Mouse (Mus musculus) layer of hippocampus, postnatal 14 days (tissue): Measurements from ENCODE around the gene Smu1. TPM values are rescaled to one million over a fixed set of nuclear protein-coding genes. Genes with fewer than 3 reads are reported as not detected.
A peak's percentile ranks its signal among the peaks of the same experiment; 100 is the strongest.
"Not testable (repeated sequence)": the region's sequence is repeated elsewhere in the genome, so short reads cannot be mapped to it uniquely, and the experiment has no call there.

ENCODE experiments used
- DNase-seq, 2 experiments: peaks; one replicate each; pipeline ENCODE4 v3.0.0; 2021 to 2022; ENCODE audit warnings: low spot score in 2 of 2, mixed read lengths in 1 of 2
- long read RNA-seq, 2 experiments: library from polyadenylated mRNA; stranded (forward); transcript quantifications; one replicate each; pipeline ENCODE4 v2.0.0; 2021
- total RNA-seq, 2 experiments: library from RNA; stranded (reverse); gene quantifications; 2 replicates each; pipeline ENCODE4 v1.2.3; 2021

The Smu1 gene
- total RNA-seq: 10 to 100 TPM; 42.4 to 44.2 TPM
- long read RNA-seq, experiment 1, transcript Smu1-201 (12 exons, 2,418 nt): major isoform, 80 of 85 reads
- long read RNA-seq, experiment 1, partial matches to known transcripts: 2 of 85 reads
- long read RNA-seq, experiment 1, other reads (novel, unspliced or antisense): 3 of 85 reads
- long read RNA-seq, experiment 2, transcript Smu1-201 (12 exons, 2,418 nt): major isoform, 91 of 93 reads
- long read RNA-seq, experiment 2, partial matches to known transcripts: 0 of 93 reads
- long read RNA-seq, experiment 2, other reads (novel, unspliced or antisense): 2 of 93 reads

DNA sequence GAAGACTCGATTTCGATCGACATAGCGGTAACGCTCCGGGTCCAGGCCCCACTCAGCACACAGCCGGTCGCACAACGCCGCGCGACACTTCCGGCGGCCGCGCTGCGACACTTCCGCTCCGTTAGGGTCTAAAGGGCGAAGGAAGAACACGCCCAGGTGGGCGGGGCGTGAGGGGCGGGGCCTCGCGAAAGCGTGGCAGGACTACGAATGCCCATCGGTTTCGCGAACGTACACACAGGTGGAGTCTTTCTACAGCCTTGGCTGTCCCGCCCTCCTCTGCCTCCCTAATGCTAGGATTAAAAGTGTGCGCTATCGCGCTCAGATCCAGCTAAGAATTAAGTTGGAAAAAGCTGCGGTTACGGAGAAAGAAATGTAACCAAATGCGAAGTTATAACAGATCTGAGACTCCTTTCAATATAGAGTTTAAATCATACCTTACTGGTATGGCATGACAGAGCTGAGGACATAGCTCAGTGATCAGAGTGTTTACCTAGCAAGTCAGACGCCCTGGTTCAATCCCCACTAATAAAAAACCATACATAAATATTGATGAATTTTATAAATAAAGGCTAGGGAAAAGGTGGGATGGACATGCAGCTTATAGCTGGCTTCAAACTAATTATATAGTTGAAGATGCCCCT lies at the start of gene Smu1:
TSS of gene Smu1 (minus strand) at position 144 of the 641 bp plus-strand sequence.
- DNase-seq: peak; percentile 94 to 96

DNA sequence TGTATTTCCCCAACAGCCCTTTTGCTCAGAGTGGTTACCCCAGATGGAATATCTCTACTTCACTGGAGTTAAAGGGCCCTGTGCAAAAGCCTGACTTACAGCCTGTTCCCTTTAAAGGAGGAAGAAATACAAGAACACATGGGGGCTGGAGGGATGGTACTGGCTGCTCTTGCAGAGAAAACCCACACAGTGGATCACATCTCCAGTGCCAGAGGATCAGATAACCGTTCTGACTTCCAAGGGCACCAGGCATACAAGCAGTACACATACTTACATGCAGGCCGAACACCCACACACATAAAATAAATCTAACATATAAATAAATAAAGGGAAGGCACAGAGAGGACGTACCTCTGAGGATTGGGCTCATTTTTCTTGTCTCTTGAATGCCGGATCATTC lies 49.7 kb upstream of the Smu1 start:
- no peak for DNase-seq

- no peak for DNase-seq
These were observed 47.7 kb upstream of the Smu1 start for GRCm38 (mm10) chr4:40805401-40805800.

DNA sequence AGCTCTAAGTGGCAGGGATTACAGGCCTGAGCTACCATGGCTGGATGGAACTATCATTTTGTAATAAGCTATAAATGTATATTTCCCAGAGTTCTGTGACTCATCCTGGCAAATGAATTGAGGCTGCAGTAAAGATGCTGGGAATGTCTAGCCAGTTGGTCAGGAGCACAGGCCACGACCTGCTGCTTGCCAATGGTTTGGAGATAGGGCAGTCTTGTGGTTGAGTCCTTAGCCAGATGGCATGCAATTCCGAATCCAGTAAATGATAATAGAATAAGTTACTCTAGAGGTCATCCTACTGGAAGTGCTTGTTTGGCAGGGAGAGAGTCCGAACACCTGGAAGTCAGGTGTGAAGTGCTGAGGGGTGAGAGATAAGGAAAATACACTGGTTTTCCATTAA lies 45.1 kb upstream of the Smu1 start:
- no peak for DNase-seq

DNA sequence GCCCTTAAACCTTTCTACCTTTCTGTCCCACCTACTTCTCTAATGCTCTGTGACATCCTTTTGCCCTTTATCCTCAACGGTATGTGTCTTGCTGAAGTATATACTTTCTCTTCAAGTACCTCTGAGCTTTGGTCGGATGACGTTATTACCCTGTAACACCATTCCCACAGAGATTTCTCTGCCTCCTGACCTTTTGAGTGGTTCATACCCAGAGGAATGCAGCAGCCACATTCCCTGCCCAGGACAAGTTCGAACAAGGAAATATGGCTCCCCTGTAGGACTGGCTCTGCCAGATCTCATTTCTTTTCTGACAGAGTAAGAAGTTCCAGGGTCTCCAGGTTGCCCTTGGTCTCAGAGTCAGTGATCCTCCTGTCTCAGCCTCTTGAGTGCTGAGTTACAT lies 44.2 kb upstream of the Smu1 start:
- DNase-seq: no peak

DNA sequence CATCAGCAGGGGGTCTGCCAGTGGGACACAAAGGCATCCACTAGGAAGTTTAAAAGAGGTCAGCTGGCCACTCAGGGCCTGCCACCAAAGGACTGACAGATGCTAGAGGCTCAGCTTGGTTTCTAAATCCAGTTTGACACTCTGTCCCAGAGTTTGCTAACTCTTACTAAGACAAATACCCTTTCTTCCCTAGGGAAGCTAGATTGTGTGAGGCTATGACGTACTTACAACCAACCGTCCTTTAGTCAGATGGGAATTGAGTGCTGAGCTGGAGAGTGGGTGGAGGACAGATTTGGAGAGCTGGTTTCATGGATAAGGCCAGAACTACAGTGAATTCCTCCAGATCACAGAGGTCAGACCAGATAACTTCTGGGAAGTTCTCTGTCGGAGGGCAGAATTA lies 43.1 kb upstream of the Smu1 start:
- DNase-seq: no peak

DNA sequence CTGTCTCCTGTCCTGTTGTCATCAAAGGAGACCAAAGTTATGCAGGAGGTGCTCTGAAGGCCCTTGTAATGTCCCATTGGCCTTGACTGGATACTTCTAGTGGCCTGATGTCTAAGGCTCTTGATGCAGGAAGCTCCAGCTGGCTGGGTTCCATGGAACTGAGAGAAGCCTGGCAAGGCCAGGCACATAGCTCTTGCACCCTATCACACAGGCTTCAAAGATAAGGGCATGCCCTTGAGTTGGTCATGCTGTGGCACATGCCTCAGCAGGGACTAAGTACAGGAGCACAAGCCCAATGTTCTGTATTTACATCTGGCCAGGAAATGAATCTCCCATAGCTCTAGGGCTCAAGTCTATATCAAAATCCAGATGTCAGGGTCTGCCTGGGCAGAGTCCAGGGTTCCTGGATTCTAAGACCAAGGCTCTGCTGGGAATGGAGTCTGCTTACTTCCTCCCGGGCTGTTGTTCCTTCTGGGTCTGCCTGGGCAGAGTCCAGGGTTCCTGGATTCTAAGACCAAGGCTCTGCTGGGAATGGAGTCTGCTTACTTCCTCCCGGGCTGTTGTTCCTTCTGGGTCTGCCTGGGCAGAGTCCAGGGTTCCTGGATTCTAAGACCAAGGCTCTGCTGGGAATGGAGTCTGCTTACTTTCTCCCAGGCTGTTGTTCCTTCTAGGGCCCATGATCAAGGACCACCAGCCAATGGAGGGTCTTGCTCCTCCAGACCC lies 41.3 kb upstream of the Smu1 start:
- not testable (repeated sequence) for DNase-seq

DNA sequence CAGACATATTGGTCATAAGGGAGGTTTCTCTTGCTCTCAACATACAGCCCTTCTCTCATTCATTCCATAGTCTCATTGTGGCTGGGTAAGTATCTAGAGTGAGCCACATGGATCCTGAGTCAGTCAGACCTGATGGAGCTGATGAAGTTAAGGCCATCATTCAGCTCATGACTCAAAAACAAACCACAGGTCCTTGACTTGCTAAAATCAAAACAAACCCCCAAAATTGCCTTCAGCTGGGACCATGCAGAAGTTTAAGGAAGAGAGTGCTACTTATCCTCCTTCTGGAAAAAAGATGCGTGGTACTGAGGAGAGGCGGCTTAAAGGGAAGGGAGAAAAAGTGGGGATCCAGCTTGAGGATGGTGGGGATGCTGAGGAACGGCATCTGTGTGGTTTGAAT lies 38.0 kb upstream of the Smu1 start:
- no peak for DNase-seq

DNA sequence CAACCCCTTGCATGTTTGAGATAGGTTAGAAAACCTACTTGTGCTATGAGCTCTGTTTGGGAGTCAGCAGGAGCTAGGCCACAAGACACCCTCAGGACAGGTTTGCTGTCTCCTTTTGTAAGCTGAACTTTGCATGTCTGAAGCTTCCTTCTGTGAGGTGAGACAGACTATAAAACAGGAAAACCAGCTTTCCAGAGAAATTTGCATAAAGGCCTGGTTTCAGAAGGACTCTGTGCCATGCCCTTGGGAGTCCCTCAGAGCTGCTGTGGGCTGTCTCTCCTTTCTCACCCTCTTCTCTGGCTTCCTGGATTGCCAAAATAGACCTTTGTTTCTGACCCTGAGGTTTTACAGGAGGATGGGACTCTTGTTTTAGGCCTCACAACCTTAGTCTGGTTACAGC lies 36.6 kb upstream of the Smu1 start:
- no peak for DNase-seq

- no peak for DNase-seq
These were observed 33.5 kb upstream of the Smu1 start for GRCm38 (mm10) chr4:40791176-40791575.

DNA sequence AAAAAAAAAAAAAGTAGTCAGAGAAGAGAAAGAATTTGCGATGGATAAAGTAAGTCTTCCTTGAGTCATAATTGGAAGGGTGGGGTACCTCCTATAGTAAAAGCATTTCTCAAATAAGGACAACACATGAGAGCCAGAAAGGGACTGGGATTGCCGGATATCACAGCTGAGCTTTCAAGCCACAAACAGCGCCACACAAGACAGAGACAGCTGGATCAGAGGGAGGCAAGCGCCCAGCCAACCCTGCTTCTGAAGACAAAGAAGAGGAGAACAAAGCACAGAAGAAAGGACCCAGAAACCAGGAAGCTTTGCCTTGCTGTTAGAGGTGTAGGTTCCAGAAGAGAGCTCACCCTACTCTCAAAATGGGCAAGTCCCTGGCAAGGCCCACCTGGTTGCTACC lies 28.9 kb upstream of the Smu1 start:
- DNase-seq: no peak

- DNase-seq: no peak
These were observed 28.0 kb upstream of the Smu1 start for GRCm38 (mm10) chr4:40785620-40786166.

- DNase-seq: no peak
These were observed 26.9 kb upstream of the Smu1 start for GRCm38 (mm10) chr4:40784556-40785169.

DNA sequence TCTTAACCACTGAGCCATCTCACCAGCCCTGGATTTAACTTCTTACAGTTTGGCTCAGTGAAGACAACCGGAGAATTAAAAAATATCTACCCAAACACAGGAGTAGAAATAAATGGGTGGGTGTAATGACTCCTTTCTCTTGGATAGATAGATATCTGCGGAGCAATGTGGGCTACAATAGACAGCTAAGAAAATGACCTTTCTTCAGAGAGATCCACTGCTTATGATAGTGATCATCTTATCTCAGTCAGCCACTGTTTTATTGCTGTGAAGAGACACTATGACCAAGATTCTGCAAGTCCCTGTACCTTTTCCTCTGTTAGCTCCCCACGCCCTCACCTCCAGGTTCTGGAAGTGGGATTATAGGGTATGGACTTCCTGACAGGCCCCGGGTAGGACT lies 25.3 kb upstream of the Smu1 start:
- no peak for DNase-seq

GRCm38 (mm10) chr4:40781797-40782495 lies 24.2 kb upstream of the Smu1 start:
- DNase-seq: no peak

DNA sequence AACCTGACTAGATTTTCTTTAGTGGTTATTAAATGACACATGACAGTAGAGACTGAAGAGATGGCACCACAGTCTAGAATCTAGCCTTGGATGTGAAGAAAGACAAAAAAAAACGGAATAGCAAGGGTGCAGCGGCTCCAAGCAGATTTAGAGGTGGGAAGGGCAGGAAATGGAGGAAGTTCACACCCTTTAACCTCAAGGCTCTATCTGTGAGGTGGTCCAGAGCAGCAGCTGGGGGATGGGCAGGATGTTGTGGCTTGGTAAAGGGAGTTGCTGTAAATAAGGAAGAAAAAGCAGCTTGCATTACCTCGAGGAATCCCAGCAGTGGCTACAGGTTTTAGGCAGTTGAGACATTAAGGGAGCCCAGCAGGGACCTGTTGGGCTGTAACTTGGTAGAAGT lies 23.4 kb upstream of the Smu1 start:
- DNase-seq: no peak

- no peak for DNase-seq
These were observed 20.9 kb upstream of the Smu1 start for GRCm38 (mm10) chr4:40778656-40779055.

DNA sequence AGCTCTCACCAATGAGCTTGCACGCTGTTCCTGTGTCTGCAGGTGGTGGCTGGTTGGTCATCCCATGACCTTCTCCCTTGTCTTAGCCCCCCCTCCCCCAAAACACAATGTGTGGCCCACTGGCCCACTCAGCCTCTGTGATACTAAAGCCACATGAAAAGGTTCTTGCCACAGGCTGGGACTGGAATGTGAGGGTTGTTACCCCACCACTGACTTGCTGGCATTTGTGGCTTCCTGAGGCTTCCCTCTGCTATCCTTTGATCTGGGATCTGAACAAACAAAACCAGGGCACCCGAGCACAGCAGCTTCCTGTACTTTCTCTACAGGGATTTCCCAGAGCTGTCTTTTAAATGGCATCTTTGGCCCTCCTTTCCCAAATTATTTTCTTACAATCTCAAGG lies 19.4 kb upstream of the Smu1 start:
- no peak for DNase-seq

GRCm38 (mm10) chr4:40776416-40776815 lies 18.7 kb upstream of the Smu1 start:
- no peak for DNase-seq

DNA sequence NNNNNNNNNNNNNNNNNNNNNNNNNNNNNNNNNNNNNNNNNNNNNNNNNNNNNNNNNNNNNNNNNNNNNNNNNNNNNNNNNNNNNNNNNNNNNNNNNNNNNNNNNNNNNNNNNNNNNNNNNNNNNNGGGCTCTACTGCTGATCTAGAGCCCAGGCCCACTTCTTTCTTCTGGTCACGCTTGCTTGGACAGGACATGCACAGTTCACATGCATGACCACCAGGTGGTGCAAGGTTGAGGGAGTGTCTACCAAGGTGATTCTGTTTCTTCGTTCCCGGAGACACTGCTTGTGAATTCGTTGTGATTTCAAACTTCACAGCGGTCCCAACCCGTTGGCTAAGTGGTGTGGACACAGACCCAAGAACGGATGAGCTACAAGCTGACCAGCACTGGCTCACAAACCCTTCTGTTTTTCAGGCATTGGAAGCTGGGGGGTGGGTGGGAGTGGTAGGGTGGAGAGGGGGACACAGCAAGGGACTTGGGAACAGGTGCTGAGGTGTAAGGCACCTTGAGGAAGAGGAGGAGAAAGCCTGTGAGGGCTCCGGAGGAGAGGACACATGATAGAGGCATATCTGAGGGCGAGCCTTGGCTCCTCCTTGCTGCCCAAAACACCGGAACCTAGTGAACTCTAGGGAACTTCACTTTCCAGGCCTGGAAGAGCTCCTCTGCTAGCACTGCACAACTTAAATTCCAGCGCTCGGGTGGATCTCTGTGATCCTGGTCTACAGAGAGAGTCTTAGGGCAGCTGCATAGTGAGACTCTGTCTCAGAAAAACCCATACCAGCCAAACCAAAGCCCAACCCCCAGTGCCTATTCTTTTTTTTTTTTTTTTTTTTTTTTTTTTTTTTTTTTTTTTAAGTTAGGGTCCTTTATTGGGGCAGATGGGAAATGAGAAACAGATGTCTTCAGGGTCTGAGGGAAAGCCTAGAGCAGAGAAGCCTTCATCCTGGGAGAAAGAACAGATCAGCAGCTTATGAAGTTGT lies 16.8 kb upstream of the Smu1 start:
- peak; percentile 53 to 61 for DNase-seq
